Mouse (Mus musculus): ENCODE data around the gene Spock2. TPM values are rescaled to one million over a fixed set of nuclear protein-coding genes. Genes with fewer than 3 reads are reported as not detected.
"Not testable (repeated sequence)": the region's sequence is repeated elsewhere in the genome, so short reads cannot be mapped to it uniquely, and the experiment has no call there.

The Spock2 gene
- polyA plus RNA-seq, 1 experiment from 2014 or later = 129 TPM

- no peak for ATAC-seq
- H3K4me1 ChIP-seq (ENCODE audit: control insufficient read depth, insufficient read depth, low read length) = no peaks in the 10 kb centered on the region
- H3K36me3 ChIP-seq (ENCODE audit: control insufficient read depth, insufficient read depth, low read length) = no peaks in the 10 kb centered on the region
- no peak overlapping the region for H3K4me3 ChIP-seq (ENCODE audit: low read depth, low read length)
- H3K9ac ChIP-seq (ENCODE audit: low read depth, low read length) = no peak overlapping the region
- no peak overlapping the region for H3K4me2 ChIP-seq (ENCODE audit: low read length)
- no peaks in the 10 kb centered on the region for H3K9me3 ChIP-seq (replicated peaks; ENCODE audit: control insufficient read depth, low read length, poor library complexity, severe bottlenecking)
- no peaks in the 10 kb centered on the region for H3K27me3 ChIP-seq (ENCODE audit: control insufficient read depth, insufficient read depth, low read depth, low read length)
- WGBS = 70% methylated on average over 2 of the region's 2 CpGs
- H3K27ac ChIP-seq (ENCODE audit: low read length) = no peak overlapping the region
Measured at GRCm38 (mm10) chr10:60168306-60168705, 62.3 kb downstream of the Spock2 start.

DNA sequence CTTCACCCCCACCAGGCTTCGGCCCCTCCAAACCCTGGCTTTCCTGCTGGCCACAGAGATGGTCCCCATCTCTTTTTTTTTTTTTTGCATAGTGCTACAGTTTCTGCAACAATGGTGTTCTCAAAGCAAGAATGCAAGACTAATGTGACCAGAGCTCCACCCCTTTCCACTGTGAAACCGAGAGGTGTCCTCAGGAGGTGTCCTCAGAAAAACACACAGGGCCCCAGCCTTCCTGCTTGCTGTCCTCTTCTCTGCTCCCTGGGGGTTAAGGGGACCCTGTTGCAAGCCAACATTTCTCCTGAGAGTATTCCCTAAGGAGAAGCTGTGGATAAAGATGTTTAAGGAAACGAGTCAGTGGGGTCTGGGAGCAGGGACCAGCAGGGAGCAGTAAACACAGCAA, 62.9 kb downstream of the Spock2 start:
- 64% methylated on average over 3 of the region's 3 CpGs for WGBS
- no peaks in the 10 kb centered on the region for H3K36me3 ChIP-seq (ENCODE audit: control insufficient read depth, insufficient read depth, low read length)
- no peak overlapping the region for H3K27ac ChIP-seq (ENCODE audit: low read length)
- no peak overlapping the region for H3K9ac ChIP-seq (ENCODE audit: low read depth, low read length)
- no peaks in the 10 kb centered on the region for H3K4me1 ChIP-seq (ENCODE audit: control insufficient read depth, insufficient read depth, low read length)
- H3K4me3 ChIP-seq (ENCODE audit: low read depth, low read length) = no peak overlapping the region
- ATAC-seq = no peak
- H3K4me2 ChIP-seq (ENCODE audit: low read length) = no peak overlapping the region
- H3K27me3 ChIP-seq (ENCODE audit: control insufficient read depth, insufficient read depth, low read depth, low read length) = no peaks in the 10 kb centered on the region
- H3K9me3 ChIP-seq (replicated peaks; ENCODE audit: control insufficient read depth, low read length, poor library complexity, severe bottlenecking) = no peaks in the 10 kb centered on the region

GRCm38 (mm10) chr10:60170326-60171089, 64.5 kb downstream of the Spock2 start:
- Histone ChIP-seq H3K9me3 (replicated peaks; ENCODE audit: control insufficient read depth, low read length, poor library complexity, severe bottlenecking) (no peaks in the 10 kb centered on the region), H3K4me2 (ENCODE audit: low read length) (no peak overlapping the region), H3K27me3 (ENCODE audit: control insufficient read depth, insufficient read depth, low read depth, low read length) (no peaks in the 10 kb centered on the region), H3K9ac (ENCODE audit: low read depth, low read length) (no peak overlapping the region), H3K27ac (ENCODE audit: low read length) (no peak overlapping the region), H3K36me3 (ENCODE audit: control insufficient read depth, insufficient read depth, low read length) (no peaks in the 10 kb centered on the region), H3K4me1 (ENCODE audit: control insufficient read depth, insufficient read depth, low read length) (no peaks in the 10 kb centered on the region), H3K4me3 (ENCODE audit: low read depth, low read length) (no peak overlapping the region)
- ATAC-seq = no peak
- 81% methylated on average over 10 of the region's 10 CpGs for WGBS

DNA sequence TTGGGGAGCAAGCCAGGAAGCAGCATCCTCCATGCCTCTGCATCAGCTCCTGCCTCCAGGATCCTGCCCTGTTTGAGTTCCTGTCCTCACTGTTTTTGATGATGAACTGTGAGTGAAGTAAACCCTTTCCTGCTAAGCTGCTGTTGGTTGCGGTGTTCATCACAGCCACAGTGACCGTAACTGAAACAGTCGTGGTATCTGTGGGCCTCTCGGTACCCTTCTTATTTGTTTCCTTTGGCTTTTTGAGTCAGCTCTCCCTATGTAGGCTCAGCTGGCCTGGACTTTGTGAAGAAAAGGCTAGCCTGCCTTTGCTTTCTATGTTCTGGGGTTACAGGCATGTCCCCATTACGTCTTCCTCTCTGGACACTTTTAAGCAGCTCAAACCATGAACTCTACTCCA, 65.3 kb downstream of the Spock2 start:
- Histone ChIP-seq H3K36me3 (ENCODE audit: control insufficient read depth, insufficient read depth, low read length) (no peaks in the 10 kb centered on the region), H3K9me3 (replicated peaks; ENCODE audit: control insufficient read depth, low read length, poor library complexity, severe bottlenecking) (no peaks in the 10 kb centered on the region), H3K27me3 (ENCODE audit: control insufficient read depth, insufficient read depth, low read depth, low read length) (no peaks in the 10 kb centered on the region), H3K4me2 (ENCODE audit: low read length) (no peak overlapping the region), H3K27ac (ENCODE audit: low read length) (no peak overlapping the region), H3K4me3 (ENCODE audit: low read depth, low read length) (no peak overlapping the region), H3K9ac (ENCODE audit: low read depth, low read length) (no peak overlapping the region), H3K4me1 (ENCODE audit: control insufficient read depth, insufficient read depth, low read length) (no peaks in the 10 kb centered on the region)
- no peak for ATAC-seq
- 94% methylated on average over 5 of the region's 5 CpGs for WGBS

- 92% methylated on average over 4 of the region's 4 CpGs for WGBS
- H3K27ac ChIP-seq (ENCODE audit: low read length) = no peak overlapping the region
- H3K9ac ChIP-seq (ENCODE audit: low read depth, low read length) = no peak overlapping the region
- H3K4me1 ChIP-seq (ENCODE audit: control insufficient read depth, insufficient read depth, low read length) = no peaks in the 10 kb centered on the region
- H3K9me3 ChIP-seq (replicated peaks; ENCODE audit: control insufficient read depth, low read length, poor library complexity, severe bottlenecking) = no peaks in the 10 kb centered on the region
- no peak overlapping the region for H3K4me2 ChIP-seq (ENCODE audit: low read length)
- no peak for ATAC-seq
- H3K27me3 ChIP-seq (ENCODE audit: control insufficient read depth, insufficient read depth, low read depth, low read length) = no peaks in the 10 kb centered on the region
- no peak overlapping the region for H3K4me3 ChIP-seq (ENCODE audit: low read depth, low read length)
- H3K36me3 ChIP-seq (ENCODE audit: control insufficient read depth, insufficient read depth, low read length) = no peaks in the 10 kb centered on the region
Measured at GRCm38 (mm10) chr10:60172306-60172705, 66.3 kb downstream of the Spock2 start.

- WGBS = 64% methylated on average over 10 of the region's 10 CpGs
- H3K9me3 ChIP-seq (replicated peaks; ENCODE audit: control insufficient read depth, low read length, poor library complexity, severe bottlenecking) = no peaks in the 10 kb centered on the region
- no peaks in the 10 kb centered on the region for H3K27me3 ChIP-seq (ENCODE audit: control insufficient read depth, insufficient read depth, low read depth, low read length)
- ATAC-seq = no peak
- H3K9ac ChIP-seq (ENCODE audit: low read depth, low read length) = no peak overlapping the region
- no peak overlapping the region for H3K4me3 ChIP-seq (ENCODE audit: low read depth, low read length)
- H3K4me2 ChIP-seq (ENCODE audit: low read length) = no peak overlapping the region
- no peak overlapping the region for H3K27ac ChIP-seq (ENCODE audit: low read length)
- H3K36me3 ChIP-seq (ENCODE audit: control insufficient read depth, insufficient read depth, low read length) = no peaks in the 10 kb centered on the region
- H3K4me1 ChIP-seq (ENCODE audit: control insufficient read depth, insufficient read depth, low read length) = no peaks in the 10 kb centered on the region
Measured at GRCm38 (mm10) chr10:60173035-60173434, 67.0 kb downstream of the Spock2 start.

DNA sequence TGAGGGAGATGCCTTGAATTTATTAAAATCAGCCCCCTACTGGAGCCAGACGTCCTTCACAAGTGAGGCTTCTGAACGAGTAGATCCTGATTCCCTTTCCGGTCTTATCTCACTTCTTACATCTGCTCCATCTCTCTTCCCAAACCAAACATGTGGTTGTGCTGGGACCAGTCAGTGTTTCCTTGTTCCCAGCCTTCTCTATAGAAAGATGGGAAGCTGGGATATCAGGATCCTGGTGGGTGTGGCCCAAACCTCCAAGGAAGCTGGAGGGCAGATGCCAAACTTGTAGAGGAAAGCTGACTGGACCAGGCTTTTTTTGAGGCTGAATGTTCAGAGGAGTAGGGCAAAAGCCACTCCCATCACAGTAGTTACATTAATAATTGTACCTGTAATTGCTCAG, 68.5 kb downstream of the Spock2 start:
- H3K4me1 ChIP-seq (ENCODE audit: control insufficient read depth, insufficient read depth, low read length) = no peaks in the 10 kb centered on the region
- H3K9me3 ChIP-seq (replicated peaks; ENCODE audit: control insufficient read depth, low read length, poor library complexity, severe bottlenecking) = no peaks in the 10 kb centered on the region
- 60% methylated on average over 3 of the region's 3 CpGs for WGBS

DNA sequence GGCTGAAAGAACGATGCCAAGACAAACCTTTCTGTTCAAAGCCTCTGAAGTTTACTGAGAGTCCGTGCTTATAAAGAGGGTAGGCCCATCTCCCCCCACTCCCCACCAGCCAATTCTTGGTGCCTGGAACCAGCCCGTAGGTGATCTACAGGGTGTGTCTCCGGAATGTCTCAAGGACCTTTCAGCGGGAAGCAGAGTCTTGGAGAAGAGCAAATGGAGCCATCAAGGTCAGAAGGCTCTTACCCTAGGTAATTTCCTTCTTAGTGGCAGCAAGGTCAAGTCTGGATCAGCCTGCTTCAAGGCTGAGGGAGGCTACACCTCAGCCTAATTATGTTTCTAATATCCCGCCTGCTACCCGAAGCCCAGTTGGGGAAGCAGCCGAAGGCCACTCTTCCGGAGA, 69.3 kb downstream of the Spock2 start:
- not testable (repeated sequence) for H3K27ac ChIP-seq (ENCODE audit: low read length); H3K4me2 ChIP-seq (ENCODE audit: low read length); H3K4me3 ChIP-seq (ENCODE audit: low read depth, low read length); H3K9ac ChIP-seq (ENCODE audit: low read depth, low read length); H3K36me3 ChIP-seq (ENCODE audit: control insufficient read depth, insufficient read depth, low read length); H3K4me1 ChIP-seq (ENCODE audit: control insufficient read depth, insufficient read depth, low read length); ATAC-seq; H3K9me3 ChIP-seq (replicated peaks; ENCODE audit: control insufficient read depth, low read length, poor library complexity, severe bottlenecking); H3K27me3 ChIP-seq (ENCODE audit: control insufficient read depth, insufficient read depth, low read depth, low read length)
- 88% methylated on average over 9 of the region's 9 CpGs for WGBS

More for the DNA sequence above, 68.5 kb downstream of the Spock2 start:
- Histone ChIP-seq H3K4me2 (ENCODE audit: low read length) (no peak overlapping the region), H3K27me3 (ENCODE audit: control insufficient read depth, insufficient read depth, low read depth, low read length) (no peaks in the 10 kb centered on the region), H3K4me3 (ENCODE audit: low read depth, low read length) (no peak overlapping the region), H3K36me3 (ENCODE audit: control insufficient read depth, insufficient read depth, low read length) (no peaks in the 10 kb centered on the region), H3K9ac (ENCODE audit: low read depth, low read length) (no peak overlapping the region), H3K27ac (ENCODE audit: low read length) (no peak overlapping the region)
- no peak for ATAC-seq

Measured in midbrain, embryonic 16.5 days (tissue).